Mouse (Mus musculus) heart, adult 9 months (tissue): ENCODE data around the gene Lamtor2.

Source experiments
- DNase-seq, 2 experiments: peaks; one replicate each; pipeline ENCODE4 v3.0.0; 2022; ENCODE audit warnings: low spot score in 2 of 2

Lamtor2 gene

GRCm38 (mm10) chr3:88543174-88543573 is 9.7 kb downstream of the Lamtor2 start:
- no peak for DNase-seq

- no peak for DNase-seq
These were observed 10.4 kb downstream of the Lamtor2 start for GRCm38 (mm10) chr3:88542486-88542885.

GRCm38 (mm10) chr3:88541622-88542401 is 11.1 kb downstream of the Lamtor2 start:
- no peak for DNase-seq

DNA sequence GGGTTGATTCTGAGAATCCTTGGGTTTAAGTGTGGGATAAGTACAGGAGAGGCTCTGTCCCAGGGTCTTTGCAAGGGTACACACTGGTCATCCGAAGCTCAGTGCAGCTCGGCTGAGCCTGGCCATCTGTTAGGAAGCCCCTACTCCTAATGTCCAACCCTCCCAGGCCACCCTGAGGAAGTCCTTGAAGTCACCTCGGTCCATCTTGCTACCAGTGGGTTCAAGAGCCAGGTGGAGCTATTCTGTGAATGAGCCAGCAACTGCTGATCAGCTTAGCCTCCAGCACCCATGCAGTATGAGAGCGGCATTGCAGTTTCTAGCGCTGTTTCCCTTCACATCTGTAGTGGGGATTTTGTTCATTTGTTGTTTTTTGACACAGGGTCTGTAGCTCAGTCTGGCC is 12.8 kb downstream of the Lamtor2 start:
- no peak for DNase-seq

GRCm38 (mm10) chr3:88539397-88539796 is 13.5 kb downstream of the Lamtor2 start:
- DNase-seq = no peak

GRCm38 (mm10) chr3:88538271-88539145 is 14.4 kb downstream of the Lamtor2 start:
- no peak for DNase-seq

- DNase-seq = no peak
These were observed 15.7 kb downstream of the Lamtor2 start for GRCm38 (mm10) chr3:88537146-88537545.

DNA sequence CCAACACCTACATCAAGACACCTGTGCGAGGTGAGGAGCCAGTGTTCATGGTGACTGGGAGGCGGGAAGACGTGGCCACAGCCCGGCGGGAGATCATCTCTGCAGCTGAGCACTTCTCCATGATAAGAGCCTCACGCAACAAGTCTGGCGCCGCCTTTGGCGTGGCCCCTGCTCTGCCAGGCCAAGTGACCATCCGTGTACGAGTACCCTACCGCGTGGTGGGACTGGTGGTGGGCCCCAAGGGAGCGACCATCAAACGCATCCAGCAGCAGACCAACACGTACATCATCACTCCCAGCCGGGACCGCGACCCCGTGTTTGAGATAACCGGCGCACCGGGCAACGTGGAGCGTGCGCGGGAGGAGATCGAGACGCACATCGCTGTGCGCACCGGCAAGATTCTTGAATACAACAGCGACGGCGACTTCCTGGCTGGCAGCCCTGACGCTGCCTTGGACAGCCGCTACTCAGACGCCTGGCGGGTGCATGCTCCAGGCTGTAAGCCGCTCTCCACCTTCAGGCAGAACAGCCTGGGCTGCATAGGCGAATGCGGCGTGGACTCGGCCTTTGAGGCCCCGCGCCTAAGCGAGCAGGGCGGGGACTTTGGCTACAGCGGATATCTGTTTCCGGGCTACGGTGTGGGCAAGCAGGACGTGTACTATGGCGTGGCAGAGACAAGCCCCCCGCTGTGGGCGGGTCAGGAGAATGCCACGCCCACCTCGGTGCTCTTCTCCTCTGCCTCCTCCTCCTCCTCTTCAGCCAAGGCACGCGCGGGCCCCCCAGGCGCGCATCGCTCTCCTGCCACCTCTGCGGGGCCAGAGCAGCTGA is 16.6 kb downstream of the Lamtor2 start:
- DNase-seq = peak; percentile 86 to 88

DNA sequence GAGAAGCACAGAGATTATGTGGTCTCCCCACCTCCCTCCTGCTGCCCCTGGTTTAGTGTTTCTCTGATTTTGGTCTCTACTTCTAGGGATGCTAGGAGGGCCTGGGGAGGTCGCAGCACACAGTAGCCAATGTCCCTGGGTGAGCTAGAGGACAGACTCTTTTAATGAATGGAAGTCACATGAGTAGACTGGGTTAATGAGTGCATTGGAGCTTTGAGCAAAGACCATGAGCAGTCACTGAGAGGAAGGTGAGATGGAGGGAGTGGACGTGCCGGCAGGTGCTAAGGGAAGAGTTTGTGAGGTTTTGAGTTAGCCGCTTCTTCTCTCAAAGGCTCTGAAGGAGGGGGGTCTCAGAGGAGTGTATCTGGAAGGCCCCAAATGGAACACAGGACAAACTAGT is 17.3 kb downstream of the Lamtor2 start:
- DNase-seq = no peak

- DNase-seq = no peak
These were observed 17.9 kb downstream of the Lamtor2 start for GRCm38 (mm10) chr3:88535005-88535404.

GRCm38 (mm10) chr3:88533706-88534105 is 19.2 kb downstream of the Lamtor2 start:
- DNase-seq = no peak

DNA sequence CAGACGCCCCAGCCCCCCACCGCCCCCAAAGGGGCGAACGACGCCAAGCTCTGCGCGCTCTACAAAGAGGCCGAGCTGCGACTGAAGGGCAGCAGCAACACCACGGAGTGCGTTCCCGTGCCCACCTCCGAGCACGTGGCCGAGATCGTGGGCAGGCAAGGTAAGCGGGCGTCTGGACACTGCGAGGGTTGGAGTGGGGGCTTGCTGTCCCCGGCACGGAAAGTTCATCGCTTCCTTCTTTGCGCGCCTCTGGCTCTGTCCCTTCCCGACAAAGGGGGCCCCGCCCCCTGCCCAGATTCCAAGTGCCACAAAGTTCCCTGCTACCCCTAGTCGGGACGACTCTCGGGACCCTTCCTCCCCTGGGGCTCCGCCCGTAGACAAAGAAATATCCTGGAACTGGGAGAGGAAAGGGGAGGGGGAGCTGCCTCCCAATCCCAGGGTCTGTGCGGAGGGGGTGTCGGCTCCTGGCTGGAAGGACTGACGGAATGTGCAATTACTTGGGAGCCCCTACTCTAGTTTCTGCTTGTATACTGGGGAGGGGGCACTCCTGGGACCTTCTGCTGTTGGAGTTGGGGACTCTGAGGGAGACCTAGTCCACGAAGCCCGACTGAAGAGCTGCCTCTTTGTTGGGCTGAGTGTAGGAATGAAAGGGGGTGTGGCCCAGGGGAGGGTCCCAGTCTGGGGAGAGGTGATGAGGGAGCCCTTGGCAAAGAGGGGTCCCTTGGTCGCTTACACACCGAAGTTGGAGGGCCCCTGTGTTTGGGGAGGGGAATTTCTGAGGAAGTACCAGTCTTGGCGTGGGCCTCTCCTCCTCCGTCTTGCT is 20.0 kb downstream of the Lamtor2 start:
- no peak for DNase-seq

DNA sequence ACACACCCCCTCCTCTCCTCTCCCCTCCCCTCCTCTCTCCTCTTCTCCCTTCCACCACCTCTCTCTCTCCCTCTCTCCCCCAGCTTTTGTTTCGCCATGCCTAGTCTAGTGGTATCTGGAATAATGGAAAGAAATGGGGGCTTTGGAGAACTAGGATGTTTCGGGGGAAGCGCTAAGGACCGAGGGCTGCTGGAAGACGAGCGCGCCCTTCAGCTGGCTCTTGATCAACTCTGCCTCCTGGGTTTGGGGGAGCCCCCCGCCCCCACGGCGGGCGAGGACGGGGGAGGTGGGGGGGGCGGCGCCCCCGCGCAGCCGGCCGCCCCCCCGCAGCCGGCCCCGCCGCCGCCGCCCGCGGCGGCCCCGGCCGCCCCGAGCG is 20.6 kb downstream of the Lamtor2 start, which contains the start of gene Mex3a:
TSS of gene Mex3a (plus strand) at position 97 of the 376 bp plus-strand sequence.
- no peak for DNase-seq

GRCm38 (mm10) chr3:88531348-88532298 is 21.3 kb downstream of the Lamtor2 start:
- peak; percentile 78 to 85 for DNase-seq

GRCm38 (mm10) chr3:88530082-88530864 is 22.6 kb downstream of the Lamtor2 start:
- no peak for DNase-seq

DNA sequence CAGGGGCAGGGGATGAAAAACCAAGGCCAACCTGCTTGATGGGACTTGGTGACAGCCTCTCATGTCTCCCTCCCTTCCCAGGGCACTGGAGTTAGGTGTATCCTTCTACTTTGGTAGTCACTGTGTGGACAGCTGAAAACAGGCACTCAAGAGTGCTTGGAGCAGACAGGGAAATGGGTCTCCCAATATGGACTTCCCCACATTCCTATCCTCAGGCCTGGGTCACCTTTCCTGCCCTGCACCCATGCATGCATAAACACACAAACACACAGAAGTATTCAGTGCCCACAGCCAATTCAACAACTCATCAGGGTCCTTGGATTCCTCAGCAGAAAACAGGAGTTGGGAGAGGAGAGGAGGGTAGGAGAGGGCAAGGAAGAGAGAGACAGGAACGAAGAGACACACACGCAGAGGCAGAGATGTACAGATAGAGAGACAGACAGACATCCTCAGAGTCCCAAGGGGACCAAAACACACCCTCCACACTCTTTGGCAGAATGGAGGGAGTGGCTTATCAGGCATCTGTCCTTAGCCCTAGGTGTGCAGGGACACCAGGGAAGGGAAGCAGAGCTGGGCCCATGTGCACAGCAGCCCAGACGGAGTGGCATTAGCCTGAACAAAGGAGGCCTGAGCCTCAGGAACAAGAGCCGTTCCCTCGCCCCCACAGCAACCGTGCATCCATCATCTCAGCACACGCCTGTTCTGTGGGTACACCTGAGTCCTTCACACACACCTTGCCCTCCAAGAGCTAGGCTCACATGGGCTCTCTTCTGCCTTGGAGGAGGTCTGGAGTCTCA is 23.5 kb downstream of the Lamtor2 start:
- no peak for DNase-seq

DNA sequence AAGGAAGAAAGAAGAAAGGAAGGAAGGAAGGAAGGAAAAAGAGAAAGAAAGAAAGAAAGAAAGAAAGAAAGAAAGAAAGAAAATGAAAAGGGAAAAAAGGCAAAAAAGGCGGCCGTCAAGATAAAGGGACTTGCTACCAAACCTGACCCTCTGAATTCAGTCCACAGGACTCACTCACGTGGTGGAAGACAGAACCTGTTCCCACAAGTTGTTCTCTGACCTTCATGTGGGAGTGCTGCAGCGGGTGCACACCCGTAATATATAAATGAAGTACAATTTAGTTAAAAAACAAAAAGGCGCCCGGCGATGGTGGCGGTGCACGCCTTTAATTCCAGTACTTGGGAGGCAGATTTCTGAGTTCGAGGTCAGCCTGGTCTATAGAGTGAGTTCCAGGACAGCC is 24.2 kb downstream of the Lamtor2 start:
- DNase-seq = no peak

DNA sequence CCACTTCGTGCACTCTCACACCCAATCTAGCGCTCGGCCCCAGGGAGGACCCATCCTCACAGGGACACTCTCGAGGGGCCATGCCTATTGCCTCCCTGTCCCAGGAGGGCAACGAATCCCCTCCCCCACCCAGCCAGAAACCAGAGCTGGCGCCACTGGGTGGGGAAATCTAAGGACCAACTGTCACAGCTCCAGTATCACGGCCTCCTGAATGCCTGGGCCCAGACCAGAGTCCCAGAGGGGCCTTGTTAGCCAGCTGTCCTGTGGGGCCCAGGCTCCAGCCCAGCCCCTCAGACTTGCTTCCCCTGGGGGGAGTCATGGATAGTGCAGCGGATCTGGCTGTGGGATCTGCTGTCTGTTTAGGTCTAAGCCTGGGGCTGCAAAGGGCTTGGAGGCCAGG is 25.3 kb downstream of the Lamtor2 start:
- DNase-seq = no peak
